ENCODE assay signal across 21 mouse cellular contexts in genomic region chr15:59158760-59159159, GRCm38 (mm10).
DNase-seq lines count a peak whose midpoint lies in the region; ATAC-seq and TF ChIP-seq lines count a peak whose summit lies in the region.
"Had no signal": no experiment of that assay in that cellular context is flagged by ENCODE, and none has a peak within 500 bp of the region (broad histone marks: within the 10 kb centered on the region; RNA-seq: fewer than 3 reads in every experiment).

No protein-coding gene starts in this region.

- no peak for TF ChIP-seq CTCF in CH12.LX (conservative IDR thresholded peaks at IDR 0.05 in 1 of 2, IDR thresholded peaks at IDR 0.05 in 1 of 2; ENCODE audit: low read depth in 2 of 2, low read length in 2 of 2)

- H3K4me2 ChIP-seq in CH12.LX (ENCODE audit: insufficient read depth, low read depth, poor library complexity, severe bottlenecking) (no peak overlapping the region), myocyte (ENCODE audit: low read depth) (peak overlapping the region; percentile 59)
- H3K4me2 ChIP-seq: embryonic facial prominence, embryonic 12.5 days; hindbrain, embryonic 15.5 days; kidney, embryonic 15.5 days had no signal

- TF ChIP-seq POLR2A in CH12.LX (IDR thresholded peaks at IDR 0.05; ENCODE audit: low read depth, low read length) (no peak), myocyte (IDR thresholded peaks at IDR 0.05; ENCODE audit: insufficient read length, low read depth) (no peak)

- dilution Hi-C loops in CH12.LX (cut with MboI; ENCODE audit: extremely low pct_ligation_motif_present, extremely low pct_unique_long_range_greater_than_20kb, low sequenced_read_pairs): no loop called here

- peaks cover 0 to 26% of the 10 kb centered on the region in 2 experiments for H3K4me1 ChIP-seq in CH12.LX (ENCODE audit: control insufficient read depth in 1 of 2, insufficient read depth in 2 of 2)

- no peak overlapping the region for H3K27ac ChIP-seq in CH12.LX (ENCODE audit: insufficient read depth, low read depth)
- H3K27ac ChIP-seq: embryonic facial prominence, embryonic 12.5 days; hindbrain, embryonic 15.5 days; kidney, embryonic 15.5 days had no signal

- peaks cover 5% of the 10 kb centered on the region for H3K9me3 ChIP-seq in CH12.LX (replicated peaks; ENCODE audit: low read length)
- H3K9me3 ChIP-seq: embryonic facial prominence, embryonic 12.5 days; hindbrain, embryonic 15.5 days; kidney, embryonic 15.5 days had no signal

- no peak for TF ChIP-seq RAD21 in CH12.LX (IDR thresholded peaks at IDR 0.05; ENCODE audit: low read depth, low read length)

- no peak overlapping the region for H3ac ChIP-seq in myocyte (ENCODE audit: control insufficient read depth, insufficient read length)

- no peaks in the 10 kb centered on the region for H3K36me3 ChIP-seq in CH12.LX (replicated peaks in 1 of 2; ENCODE audit: control insufficient read depth in 1 of 2, insufficient read depth in 1 of 2, low read length in 1 of 2)
- H3K36me3 ChIP-seq in myocyte (ENCODE audit: control insufficient read depth, insufficient read depth): no peaks in the 10 kb centered on the region
- H3K36me3 ChIP-seq: embryonic facial prominence, embryonic 12.5 days; hindbrain, embryonic 15.5 days; kidney, embryonic 15.5 days had no signal

- in situ Hi-C loops in CH12.LX (cut with MboI; ENCODE audit: low pct_ligation_motif_present, low pct_unique_long_range_greater_than_20kb, low sequenced_read_pairs): no loop called here

- no peak overlapping the region for H3K4me3 ChIP-seq in CH12.LX (replicated peaks in 1 of 3; ENCODE audit: low read depth in 2 of 3, low read length in 2 of 3, poor library complexity in 1 of 3)
- no peak overlapping the region for H3K4me3 ChIP-seq in myocyte
- H3K4me3 ChIP-seq: embryonic facial prominence, embryonic 12.5 days; hindbrain, embryonic 15.5 days; kidney, embryonic 15.5 days had no signal

- no peak for ATAC-seq in activated CD4-positive, CD25-positive, alpha-beta regulatory T cell, adult 4 months
- ATAC-seq: CD4-positive, CD25-positive, alpha-beta regulatory T cell, adult 4 months; forebrain, embryonic 16.5 days; intestine, embryonic 16.5 days had no signal

- H3K27me3 ChIP-seq in CH12.LX (replicated peaks) (no peaks in the 10 kb centered on the region), myocyte (ENCODE audit: control insufficient read depth, insufficient read depth, insufficient read length) (no peaks in the 10 kb centered on the region)
- H3K27me3 ChIP-seq: embryonic facial prominence, embryonic 12.5 days; hindbrain, embryonic 15.5 days; kidney, embryonic 15.5 days had no signal

- no peak overlapping the region for H3K9ac ChIP-seq in CH12.LX (ENCODE audit: insufficient read depth, low read depth)
- H3K9ac ChIP-seq: embryonic facial prominence, embryonic 12.5 days; hindbrain, embryonic 15.5 days; kidney, embryonic 15.5 days had no signal

- no peak for TF ChIP-seq EP300 in CH12.LX (IDR thresholded peaks at IDR 0.05; ENCODE audit: low read length)

- intact Hi-C loops in heart, postnatal 10 days (cut with DNase I): no loop called here
- intact Hi-C loops in gastrocnemius, postnatal 36 days (cut with DNase I): no loop called here

- H3K79me2 ChIP-seq in CH12.LX (replicated peaks; ENCODE audit: control insufficient read depth, extremely low read depth, insufficient read depth, poor library complexity, severe bottlenecking) (no peaks in the 10 kb centered on the region), myocyte (ENCODE audit: control insufficient read depth, insufficient read depth) (no peaks in the 10 kb centered on the region)

- DNase-seq in heart, adult 11 months: peak; percentile 61
- no peak for DNase-seq in heart, postnatal 10 days
- peak; percentile 81 for DNase-seq in 3134 (ENCODE audit: extremely low read depth, insufficient read length, low spot score)
- peak; percentile 31 for DNase-seq in CH12.LX (ENCODE audit: extremely low read depth)
- no peak for DNase-seq in gastrocnemius, postnatal 36 days
- DNase-seq: adrenal gland, adult 8-10 months; adrenal gland, postnatal 36 days; cerebellum, adult 2 months; cerebellum, postnatal 10 days; embryo, embryonic 11 days; gastrocnemius, postnatal 14 days; heart, adult 18-20 months; kidney, adult 2 months had no signal

TF ChIP-seq in CH12.LX, 34 proteins besides CTCF, POLR2A, EP300 and RAD21:
- TF ChIP-seq KAT2A (IDR thresholded peaks at IDR 0.05; ENCODE audit: insufficient replicate concordance, low read length) (no peak), ZMIZ1 (IDR thresholded peaks at IDR 0.05; ENCODE audit: low read depth, low read length) (no peak), BHLHE40 (IDR thresholded peaks at IDR 0.05; ENCODE audit: low read depth, low read length) (peak; percentile 55), MAX (IDR thresholded peaks at IDR 0.05; ENCODE audit: low read length) (no peak), ZKSCAN1 (IDR thresholded peaks at IDR 0.05; ENCODE audit: borderline replicate concordance, low read depth, low read length) (no peak), POLR2AphosphoS2 (IDR thresholded peaks at IDR 0.05; ENCODE audit: low read depth, low read length) (no peak), MXI1 (IDR thresholded peaks at IDR 0.05; ENCODE audit: low read depth, low read length) (no peak), NELFE (IDR thresholded peaks at IDR 0.05; ENCODE audit: low read depth, low read length) (no peak), ZNF384 (IDR thresholded peaks at IDR 0.05; ENCODE audit: low read depth, low read length) (no peak), CHD2 (IDR thresholded peaks at IDR 0.05; ENCODE audit: low read length) (no peak), UBTF (IDR thresholded peaks at IDR 0.05; ENCODE audit: low read depth, low read length) (no peak), USF1 (IDR thresholded peaks at IDR 0.05; ENCODE audit: low read depth, low read length) (no peak), ETS1 (conservative IDR thresholded peaks at IDR 0.05; ENCODE audit: low read depth, low read length) (peak; percentile 49; the same call in 1 of the 2 replicates), PAX5 (IDR thresholded peaks at IDR 0.05; ENCODE audit: low read length) (no peak), ELF1 (IDR thresholded peaks at IDR 0.05; ENCODE audit: low read depth, low read length) (no peak), ZC3H11A (IDR thresholded peaks at IDR 0.05; ENCODE audit: low read depth, low read length) (no peak)
TF ChIP-seq in CH12.LX: peak in this region for 2.

TF ChIP-seq in myocyte, 11 proteins besides CTCF, POLR2A, EP300 and RAD21:
- TF ChIP-seq MYOG (IDR thresholded peaks at IDR 0.05; ENCODE audit: control insufficient read depth in 1 of 3, insufficient read depth in 1 of 3, insufficient read length in 2 of 3, low read depth in 2 of 3) (peak in 2 of 3 experiments; percentile 47 to 70), USF1 (IDR thresholded peaks at IDR 0.05; ENCODE audit: low read depth) (peak; percentile 43), SRF (IDR thresholded peaks at IDR 0.05; ENCODE audit: control insufficient read depth, insufficient read length, low read depth) (no peak), E2F4 (IDR thresholded peaks at IDR 0.05; ENCODE audit: insufficient read depth) (no peak), TCF12 (IDR thresholded peaks at IDR 0.05; ENCODE audit: insufficient read depth, poor library complexity, severe bottlenecking) (peak; percentile 72), REST (IDR thresholded peaks at IDR 0.05; ENCODE audit: insufficient read depth, insufficient read length) (no peak), MAX (IDR thresholded peaks at IDR 0.05; ENCODE audit: low read depth) (peak; percentile 54), POLR2AphosphoS2 (IDR thresholded peaks at IDR 0.05; ENCODE audit: insufficient read length, low read depth) (no peak), MYOD1 (IDR thresholded peaks at IDR 0.05; ENCODE audit: control insufficient read depth in 1 of 3, insufficient read length in 2 of 3, low read depth in 2 of 3) (peak; percentile 64 to 70 (median 66))
TF ChIP-seq in myocyte: peak in this region for 5.

Comparison
In these comparisons a context has a peak if more than half of its experiments do, and no peak if none do; other contexts are left out.
1. DNase-seq: peak in heart, adult 11 months (single experiment), 3134 (single experiment) and CH12.LX (single experiment); none in heart, postnatal 10 days (0 of 2) and gastrocnemius, postnatal 36 days (0 of 2).